Mouse (Mus musculus): ENCODE measurements around the gene Cdk19.

DNA sequence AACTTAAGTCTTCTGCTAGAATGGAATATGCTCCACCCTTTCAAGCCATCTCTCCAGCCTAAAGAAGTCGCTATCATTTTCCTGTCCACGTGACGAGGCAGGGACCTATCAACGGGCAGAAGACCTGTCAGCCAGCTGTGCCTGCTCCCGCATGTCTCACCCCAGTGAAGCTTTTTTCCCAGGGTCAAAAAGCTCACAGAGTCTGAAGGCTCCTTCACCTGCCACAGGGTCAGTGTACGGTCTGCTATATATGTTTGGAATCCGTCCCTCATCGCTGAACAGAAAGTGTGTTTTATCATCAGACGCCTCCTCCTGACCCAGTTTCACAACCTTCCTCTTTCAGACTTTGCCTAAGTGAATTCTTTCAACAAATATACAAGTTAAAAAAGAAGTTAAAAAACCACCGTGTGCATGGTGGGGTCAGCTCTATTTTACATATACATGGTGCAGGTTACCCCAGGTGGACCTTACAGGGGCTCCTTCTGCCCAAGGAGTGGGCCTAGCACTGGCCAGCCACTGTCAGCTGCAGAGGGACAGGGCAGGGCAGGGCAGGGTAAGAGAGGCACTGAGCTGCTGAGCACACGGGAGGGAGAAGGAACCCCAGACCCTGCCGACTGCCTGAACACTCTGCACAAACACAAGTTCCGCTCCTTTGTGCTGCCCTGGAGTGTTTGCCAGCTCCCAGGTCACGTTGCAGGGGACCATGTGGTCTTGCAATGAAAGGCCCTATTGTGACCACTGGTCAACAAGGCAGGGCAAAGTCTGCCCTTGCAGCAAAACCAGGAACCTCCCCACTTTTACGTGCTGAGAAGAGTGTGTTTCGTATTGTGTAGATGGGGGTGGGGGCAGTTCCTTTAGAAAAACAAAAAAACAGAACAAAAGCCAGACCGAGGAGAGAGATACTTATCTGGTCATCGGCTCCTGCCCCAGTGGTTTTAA is 160.2 kb downstream of the Cdk19 start:
- TF ChIP-seq CTCF (conservative IDR thresholded peaks at IDR 0.05 in 1 of 2, IDR thresholded peaks at IDR 0.05 in 1 of 2; ENCODE audit: low read depth in 2 of 2, low read length in 2 of 2): no peak
- TF ChIP-seq NELFE (IDR thresholded peaks at IDR 0.05; ENCODE audit: low read depth, low read length): no peak
- no peak for TF ChIP-seq MEF2A (IDR thresholded peaks at IDR 0.05; ENCODE audit: borderline replicate concordance, low read depth, low read length)
- TF ChIP-seq E2F4 (IDR thresholded peaks at IDR 0.05; ENCODE audit: insufficient replicate concordance, low read depth, low read length): no peak
- TF ChIP-seq JUND (conservative IDR thresholded peaks at IDR 0.05; ENCODE audit: low read depth, low read length): no peak

Data from CH12.LX (cell line).